Mouse (Mus musculus) lung, adult 2 months (tissue): Measurements from ENCODE around the gene Sh2d1b2. TPM values are rescaled to one million over a fixed set of nuclear protein-coding genes. Genes with fewer than 3 reads are reported as not detected.

Source experiments
- DNase-seq: peaks from one replicate; pipeline ENCODE4 v3.0.0; 2022
- H3K4me1 ChIP-seq: fragments of 200-500 bp; 2 replicates; pipeline ENCODE4 v1.6.1; 2011; ENCODE audit warnings: low read length; ENCODE audit not compliant: control insufficient read depth, insufficient read depth
- H3K4me3 ChIP-seq: fragments of 200-500 bp; replicated peaks from 2 replicates; pipeline ENCODE3; 2011; ENCODE audit warnings: low read depth, mild to moderate bottlenecking, control low read depth, low read length; ENCODE audit errors: extremely low read depth
- CTCF ChIP-seq: fragments of 200-500 bp; IDR thresholded peaks from 2 replicates; pipeline ENCODE4 v1.5.1; 2011; ENCODE audit warnings: mild to moderate bottlenecking, low read length, control low read depth; ENCODE audit not compliant: insufficient read depth
- POLR2A ChIP-seq: fragments of 200-500 bp; IDR thresholded peaks from 2 replicates; pipeline ENCODE4 v1.6.1; 2011; ENCODE audit warnings: low read depth, mild to moderate bottlenecking, control low read depth, low read length, borderline replicate concordance; ENCODE audit errors: extremely low read depth
- WGBS: fragments of 180-500 bp; shearing (Covaris S2); methylation state at CpG from one replicate; pipeline ENCODE4 v1.1.7; 2018; 5-methylcytosine and 5-hydroxymethylcytosine counted together
- polyA plus RNA-seq: library from polyadenylated mRNA; depleted of rRNA; stranded (reverse); fragments of >200 nt; gene quantifications from 2 replicates; pipeline ENCODE4 v1.2.3, GENCODE M21; 2012; rRNA removed

The Sh2d1b2 gene
- polyA plus RNA-seq, 1 experiment = not detected

DNA sequence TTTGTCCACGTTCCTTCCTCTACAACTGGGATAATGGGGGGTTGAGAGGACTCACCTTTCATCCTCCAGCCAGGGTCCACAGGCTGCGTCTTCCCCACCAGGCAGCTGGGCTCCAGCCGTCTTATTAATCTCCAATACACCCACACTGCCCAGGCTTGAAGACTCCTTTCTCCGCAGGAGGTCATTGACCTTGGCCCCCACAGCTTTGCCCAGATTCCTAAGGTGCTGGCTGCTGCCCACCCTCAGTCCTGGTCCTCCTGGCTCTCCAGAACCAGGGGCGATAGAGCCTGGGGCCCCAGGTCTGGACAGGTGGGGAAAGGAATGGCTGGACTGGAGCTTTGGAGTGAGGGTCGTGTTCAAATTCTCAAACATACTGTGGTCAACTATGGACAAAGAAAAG, 69.9 kb downstream of the Sh2d1b2 start:
- no peak overlapping the region for H3K4me3 ChIP-seq
- no peak for DNase-seq
- H3K4me1 ChIP-seq = no peaks in the 10 kb centered on the region
- WGBS = 87% methylated on average over 6 of the region's 6 CpGs
- TF ChIP-seq POLR2A (no peak), CTCF (no peak)

DNA sequence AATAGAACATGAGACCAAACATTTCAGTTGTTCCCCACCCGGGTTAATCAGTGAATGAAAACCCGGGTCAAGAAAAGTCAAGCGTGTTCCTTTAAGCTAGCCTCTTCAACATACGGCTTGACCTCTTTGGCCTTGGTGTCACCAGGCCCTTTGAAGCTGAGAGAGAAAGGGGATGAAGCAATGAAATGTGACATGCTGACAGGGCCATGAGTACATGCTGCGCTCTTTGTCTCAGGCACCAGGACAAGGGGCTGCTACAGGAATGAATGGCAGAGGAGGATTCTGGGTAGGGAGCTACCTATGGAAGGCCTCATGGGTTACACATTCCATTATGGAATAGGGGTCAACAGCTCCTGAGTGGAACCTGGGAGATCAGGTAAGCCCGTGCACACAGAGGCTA, 70.6 kb downstream of the Sh2d1b2 start:
- no peak for DNase-seq
- no peaks in the 10 kb centered on the region for H3K4me1 ChIP-seq
- no peak overlapping the region for H3K4me3 ChIP-seq
- TF ChIP-seq POLR2A (no peak), CTCF (no peak)
- 83% methylated on average over 6 of the region's 6 CpGs for WGBS

Other genes starting within 250 kb of the Sh2d1b2 start
- 31.3 and 42.6 TPM in 2 replicates for gene Ddr2, start 122.0 kb upstream of the Sh2d1b2 start, polyA plus RNA-seq
- gene Uap1, start 57.8 kb upstream of the Sh2d1b2 start, polyA plus RNA-seq = 17.2 and 19.4 TPM in 2 replicates
- 13.0 and 18.3 TPM in 2 replicates for gene Uhmk1, start 17.4 kb upstream of the Sh2d1b2 start, polyA plus RNA-seq
- gene Sh2d1b1, start 44.6 kb downstream of the Sh2d1b2 start, polyA plus RNA-seq = 3.6 and 3.9 TPM in 2 replicates
- 7.6 and 7.8 TPM in 2 replicates for gene Gm7694, start 73.6 kb downstream of the Sh2d1b2 start, polyA plus RNA-seq
- gene Spata46, start 76.1 kb downstream of the Sh2d1b2 start, polyA plus RNA-seq = not detected in 2 replicates